Mouse (Mus musculus): Measurements from ENCODE around the gene Kcnh6.

DNA sequence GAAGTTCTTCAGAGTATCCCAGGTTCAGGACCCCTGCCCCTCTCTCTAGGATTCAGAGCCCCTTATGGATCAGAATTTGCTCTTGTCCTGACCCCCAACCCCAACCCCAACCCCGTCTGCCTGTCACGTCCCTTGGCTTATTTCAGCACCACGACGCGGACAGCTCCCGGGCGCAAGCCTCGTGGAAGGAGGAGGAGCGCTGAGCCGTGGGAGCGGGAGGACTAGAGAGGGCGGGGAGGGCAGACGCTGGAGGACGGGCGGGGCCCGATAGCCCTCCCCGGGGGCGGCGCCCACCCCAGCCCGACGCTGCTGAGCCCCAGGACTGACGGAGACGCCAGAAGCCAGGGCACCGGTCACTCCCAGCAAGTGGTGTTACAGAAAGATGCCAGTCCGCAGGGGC is at the start of gene Kcnh6:
- no peak for TF ChIP-seq CEBPB (IDR thresholded peaks at IDR 0.05; ENCODE audit: insufficient read depth, poor library complexity, severe bottlenecking)
- TF ChIP-seq E2F4 (IDR thresholded peaks at IDR 0.05; ENCODE audit: insufficient read depth), result no peak
- TF ChIP-seq POLR2A (IDR thresholded peaks at IDR 0.05; ENCODE audit: insufficient read length, low read depth), result no peak
- TF ChIP-seq MYOD1 (IDR thresholded peaks at IDR 0.05; ENCODE audit: control insufficient read depth in 1 of 3, insufficient read length in 2 of 3, low read depth in 2 of 3), result no peak
- TF ChIP-seq POLR2AphosphoS2 (IDR thresholded peaks at IDR 0.05; ENCODE audit: insufficient read length, low read depth), result no peak
- TF ChIP-seq USF1 (IDR thresholded peaks at IDR 0.05; ENCODE audit: low read depth), result no peak

Data from myocyte (in vitro differentiated cells).